1 mouse cellular context compared by ENCODE assay signal in genomic region chr6:136847790-136848189, GRCm38 (mm10).
A peak's percentile ranks its signal among the peaks of the same experiment; 100 is the strongest.
TF ChIP-seq lines count a peak whose summit lies in the region.

No protein-coding gene starts in this region.

TF ChIP-seq in CH12.LX, 34 proteins besides CTCF, POLR2A, EP300 and RAD21:
- TF ChIP-seq SMC3 (IDR thresholded peaks at IDR 0.05; ENCODE audit: low read depth, low read length) (peak; percentile 59), USF2 (conservative IDR thresholded peaks at IDR 0.05; ENCODE audit: low read depth, low read length) (no peak)
